In genomic region chr3:138814457-138814856, GRCm38 (mm10) we compare ENCODE assay signal across 20 mouse cellular contexts.
DNase-seq lines count a peak whose midpoint lies in the region; ATAC-seq lines count a peak whose summit lies in the region.
"Had no signal": no experiment of that assay in that cellular context is flagged by ENCODE, and none has a peak within 500 bp of the region (broad histone marks: within the 10 kb centered on the region; RNA-seq: fewer than 3 reads in every experiment).

No protein-coding gene starts in this region.

- no peaks in the 10 kb centered on the region for H3K36me3 ChIP-seq in neural tube, embryonic 13.5 days
- no peaks in the 10 kb centered on the region for H3K36me3 ChIP-seq in neural tube, embryonic 15.5 days
- H3K36me3 ChIP-seq in forebrain, embryonic 16.5 days (ENCODE audit: control insufficient read depth, insufficient read depth), result no peaks in the 10 kb centered on the region
- H3K36me3 ChIP-seq: heart, embryonic 13.5 days; liver, embryonic 12.5 days had no signal

- DNase-seq in frontal cortex, postnatal 10 days (ENCODE audit: low spot score in 2 of 2), result no peak
- DNase-seq in R1 (ENCODE audit: low read depth, low spot score), result peak; percentile 56
- no peak for DNase-seq in adrenal gland, postnatal 14 days
- DNase-seq: cerebellum, adult 11 months; gastrocnemius, adult 2 months; heart, adult 11 months; heart, postnatal 36 days; lung, embryonic 14.5 days; thymus, adult 18-20 months had no signal

- H3K4me3 ChIP-seq in neural tube, embryonic 13.5 days, result no peak overlapping the region
- H3K4me3 ChIP-seq in neural tube, embryonic 15.5 days (replicated peaks), result no peak overlapping the region
- no peak overlapping the region for H3K4me3 ChIP-seq in forebrain, embryonic 16.5 days (replicated peaks; ENCODE audit: low read length)
- H3K4me3 ChIP-seq: erythroblast, embryonic 14.5 days; gastrocnemius, adult 2 months; heart, embryonic 13.5 days; liver, embryonic 12.5 days had no signal

- H3K9ac ChIP-seq in neural tube, embryonic 13.5 days, result no peak overlapping the region
- H3K9ac ChIP-seq in neural tube, embryonic 15.5 days (replicated peaks), result no peak overlapping the region
- no peak overlapping the region for H3K9ac ChIP-seq in forebrain, embryonic 16.5 days (replicated peaks; ENCODE audit: low read depth, low read length)
- H3K9ac ChIP-seq: heart, embryonic 13.5 days; liver, embryonic 12.5 days; lung, embryonic 14.5 days had no signal

- no peak overlapping the region for H3K4me2 ChIP-seq in neural tube, embryonic 13.5 days
- H3K4me2 ChIP-seq in neural tube, embryonic 15.5 days, result no peak overlapping the region
- no peak overlapping the region for H3K4me2 ChIP-seq in forebrain, embryonic 16.5 days (ENCODE audit: low read length)
- H3K4me2 ChIP-seq: heart, embryonic 13.5 days; liver, embryonic 12.5 days; lung, embryonic 14.5 days had no signal

- H3K27me3 ChIP-seq in neural tube, embryonic 13.5 days, result no peaks in the 10 kb centered on the region
- no peaks in the 10 kb centered on the region for H3K27me3 ChIP-seq in neural tube, embryonic 15.5 days (replicated peaks)
- no peaks in the 10 kb centered on the region for H3K27me3 ChIP-seq in forebrain, embryonic 16.5 days (replicated peaks; ENCODE audit: control insufficient read depth, insufficient read depth, low read length)
- H3K27me3 ChIP-seq: heart, embryonic 13.5 days; liver, embryonic 12.5 days; Patski had no signal

- peak overlapping the region; percentile 46; the same call in 1 of the 2 replicates for H3K27ac ChIP-seq in neural tube, embryonic 13.5 days (replicated peaks)
- H3K27ac ChIP-seq in neural tube, embryonic 15.5 days (replicated peaks), result no peak overlapping the region
- H3K27ac ChIP-seq in forebrain, embryonic 16.5 days (ENCODE audit: low read length), result peak overlapping the region; percentile 59; the same call in 1 of the 2 replicates
- H3K27ac ChIP-seq: heart, embryonic 13.5 days; liver, embryonic 12.5 days had no signal

- ATAC-seq in frontal cortex, adult (ENCODE audit: low TSS enrichment), result peak; percentile 48
- ATAC-seq in neural tube, embryonic 13.5 days (ENCODE audit: low read depth), result no peak
- no peak for ATAC-seq in neural tube, embryonic 15.5 days (ENCODE audit: low FRiP score)
- peak; percentile 63 for ATAC-seq in forebrain, embryonic 16.5 days
- no peak for ATAC-seq in inflammation-experienced regulatory T-cells, adult 6 months
- ATAC-seq: intestine, embryonic 16.5 days; liver, embryonic 12.5 days; midbrain, embryonic 16.5 days; Patski had no signal

- H3K9me3 ChIP-seq in neural tube, embryonic 13.5 days, result no peaks in the 10 kb centered on the region
- no peaks in the 10 kb centered on the region for H3K9me3 ChIP-seq in neural tube, embryonic 15.5 days (replicated peaks)
- no peaks in the 10 kb centered on the region for H3K9me3 ChIP-seq in forebrain, embryonic 16.5 days (ENCODE audit: control insufficient read depth, low read length)
- H3K9me3 ChIP-seq: heart, embryonic 13.5 days; liver, embryonic 12.5 days had no signal

- 46% methylated on average over 5 of the region's 5 CpGs for WGBS in neural tube, embryonic 13.5 days
- 56% methylated on average over 5 of the region's 5 CpGs for WGBS in neural tube, embryonic 15.5 days
- WGBS in forebrain, embryonic 16.5 days, result 45% methylated on average over 5 of the region's 5 CpGs

- peaks cover 77% of the 10 kb centered on the region for H3K4me1 ChIP-seq in neural tube, embryonic 13.5 days (replicated peaks)
- peaks cover 43% of the 10 kb centered on the region for H3K4me1 ChIP-seq in neural tube, embryonic 15.5 days
- peaks cover 26% of the 10 kb centered on the region for H3K4me1 ChIP-seq in forebrain, embryonic 16.5 days (replicated peaks; ENCODE audit: control insufficient read depth, insufficient read depth, low read length)
- H3K4me1 ChIP-seq: liver, embryonic 12.5 days had no signal

Comparison
In these comparisons a context has a peak if more than half of its experiments do, and no peak if none do; other contexts are left out.
1. ATAC-seq: peak in frontal cortex, adult (single experiment) and forebrain, embryonic 16.5 days (single experiment); none in neural tube, embryonic 13.5 days (single experiment), neural tube, embryonic 15.5 days (single experiment) and inflammation-experienced regulatory T-cells, adult 6 months (single experiment).